Mouse (Mus musculus) forebrain, embryonic 13.5 days (tissue): ENCODE data around the gene Hpse. TPM values are rescaled to one million over a fixed set of nuclear protein-coding genes. Genes with fewer than 3 reads are reported as not detected.

ENCODE experiments used
- ATAC-seq: fragments of 200-750 bp; cut with Nextera tagmentation; 2 replicates; pipeline ENCODE4 v1.8.0; 2017
- H3K27ac ChIP-seq: fragments of 300-500 bp; sonication (generic); 2 replicates; pipeline ENCODE4 v1.5.1; 2015; ENCODE audit warnings: inconsistent platforms, mild to moderate bottlenecking, moderate library complexity
- H3K27me3 ChIP-seq: fragments of 300-500 bp; sonication (generic); 2 replicates; pipeline ENCODE4 v1.6.1; 2015; ENCODE audit warnings: mild to moderate bottlenecking, inconsistent platforms
- H3K36me3 ChIP-seq: fragments of 300-500 bp; sonication (generic); 2 replicates; pipeline ENCODE4 v1.6.1; 2015; ENCODE audit warnings: mild to moderate bottlenecking, inconsistent platforms; ENCODE audit not compliant: poor library complexity, severe bottlenecking
- H3K4me1 ChIP-seq: fragments of 300-500 bp; sonication (generic); 2 replicates; pipeline ENCODE4 v1.6.1; 2015; ENCODE audit warnings: inconsistent platforms
- H3K4me2 ChIP-seq: fragments of 300-500 bp; sonication (generic); 2 replicates; pipeline ENCODE4 v1.6.1; 2015; ENCODE audit warnings: inconsistent platforms, mild to moderate bottlenecking, moderate library complexity
- H3K4me3 ChIP-seq: fragments of 300-500 bp; sonication (generic); 2 replicates; pipeline ENCODE4 v1.5.1; 2015; ENCODE audit warnings: mild to moderate bottlenecking, inconsistent platforms
- H3K9ac ChIP-seq: fragments of 300-500 bp; sonication (generic); 2 replicates; pipeline ENCODE4 v1.6.1; 2015; ENCODE audit warnings: mild to moderate bottlenecking, inconsistent platforms
- H3K9me3 ChIP-seq: fragments of 300-500 bp; sonication (generic); replicated peaks from 2 replicates; pipeline ENCODE4 v1.6.1; 2016; ENCODE audit warnings: inconsistent platforms
- WGBS: fragments of 180-500 bp; shearing (Covaris S2); methylation state at CpG from one replicate; pipeline ENCODE4 v1.1.7; 2015; 5-methylcytosine and 5-hydroxymethylcytosine counted together
- polyA plus RNA-seq: library from polyadenylated mRNA; unstranded; fragments of >200 nt; fragmentation: Nextera tagmentation; extraction: Ambion mirVana; gene quantifications from 2 replicates; pipeline ENCODE4 v1.2.1, GENCODE M21; 2015

Gene Hpse
- polyA plus RNA-seq, 1 experiment from 2014 or later: 0.25 TPM

- Histone ChIP-seq H3K27me3 (no peaks in the 10 kb centered on the region), H3K9me3 (no peaks in the 10 kb centered on the region), H3K4me1 (no peaks in the 10 kb centered on the region), H3K9ac (no peak overlapping the region), H3K27ac (no peak overlapping the region), H3K4me3 (no peak overlapping the region), H3K36me3 (no peaks in the 10 kb centered on the region), H3K4me2 (no peak overlapping the region)
- no peak for ATAC-seq
- 89% methylated on average over 8 of the region's 8 CpGs for WGBS
Observed at GRCm38 (mm10) chr5:100632540-100633129, 86.9 kb downstream of the Hpse start.

Other genes with a start within 250 kb of the Hpse start
- gene Lin54, start 219.1 kb downstream of the Hpse start, polyA plus RNA-seq: 11.2 and 14.0 TPM in 2 replicates
- 212 and 218 TPM in 2 replicates for gene Cops4, start 201.4 kb downstream of the Hpse start, polyA plus RNA-seq
- 0.34 and 0.46 TPM in 2 replicates for gene Plac8, start 147.5 kb downstream of the Hpse start, polyA plus RNA-seq
- gene Coq2, start 44.6 kb downstream of the Hpse start, polyA plus RNA-seq: 42.7 and 43.6 TPM in 2 replicates
- 22.0 and 23.3 TPM in 2 replicates for gene Helq, start 78.9 kb upstream of the Hpse start, polyA plus RNA-seq
- 168 and 195 TPM in 2 replicates for gene Mrps18c, start 78.9 kb upstream of the Hpse start, polyA plus RNA-seq
- 24.9 and 25.8 TPM in 2 replicates for gene Abraxas1, start 101.2 kb upstream of the Hpse start, polyA plus RNA-seq
- gene Gpat3, start 126.0 kb upstream of the Hpse start, polyA plus RNA-seq: 0.30 and 0.81 TPM in 2 replicates